Mouse (Mus musculus): ENCODE data around the gene Pramel6. TPM values are rescaled to one million over a fixed set of nuclear protein-coding genes. Genes with fewer than 3 reads are reported as not detected.

Gene Pramel6
- polyA plus RNA-seq (2021; fragmentation: Nextera tagmentation) = not detected in 2 replicates
- long read RNA-seq, experiment 1 = 0 reads
- long read RNA-seq, experiment 2 = 0 reads

GRCm38 (mm10) chr2:87506265-87506664 is at the start of gene Pramel6:
Gene Pramel6, plus strand, starts transcription at chr2:87506565.

GRCm38 (mm10) chr2:87496993-87497392 is 9.4 kb upstream of the Pramel6 start, which contains the start of gene Pramel7:
Gene Pramel7, minus strand, starts transcription at chr2:87497093.

GRCm38 (mm10) chr2:87531496-87531895 is 25.1 kb downstream of the Pramel6 start, which contains the start of gene Olfr153:
Gene Olfr153, plus strand, starts transcription at chr2:87531796.

GRCm38 (mm10) chr2:87545442-87545841 is 39.1 kb downstream of the Pramel6 start, which contains the start of gene Olfr1128:
Gene Olfr1128, minus strand, starts transcription at chr2:87545542.

Other genes starting within 250 kb of the Pramel6 start
- not detected in 2 replicates for gene Olfr1116, start 239.0 kb upstream of the Pramel6 start, polyA plus RNA-seq (2021; fragmentation: Nextera tagmentation)
- gene Olfr1118, start 199.0 kb upstream of the Pramel6 start, polyA plus RNA-seq (2021; fragmentation: Nextera tagmentation) = not detected in 2 replicates
- gene Olfr1120, start 151.8 kb upstream of the Pramel6 start, polyA plus RNA-seq (2021; fragmentation: Nextera tagmentation) = not detected in 2 replicates
- gene Olfr1121, start 136.7 kb upstream of the Pramel6 start, polyA plus RNA-seq (2021; fragmentation: Nextera tagmentation) = not detected in 2 replicates
- gene Olfr1122, start 120.7 kb upstream of the Pramel6 start, polyA plus RNA-seq (2021; fragmentation: Nextera tagmentation) = not detected in 2 replicates
- gene Olfr1123, start 89.9 kb upstream of the Pramel6 start, polyA plus RNA-seq (2021; fragmentation: Nextera tagmentation) = not detected in 2 replicates
- 0.11 TPM in 2 replicates for gene Olfr1124, start 76.3 kb upstream of the Pramel6 start, polyA plus RNA-seq (2021; fragmentation: Nextera tagmentation)
- not detected in 2 replicates for gene Olfr1126, start 52.6 kb upstream of the Pramel6 start, polyA plus RNA-seq (2021; fragmentation: Nextera tagmentation)
- not detected in 2 replicates for gene Pramel7, start 9.5 kb upstream of the Pramel6 start, polyA plus RNA-seq (2021; fragmentation: Nextera tagmentation)
- gene Olfr153, start 25.2 kb downstream of the Pramel6 start, polyA plus RNA-seq (2021; fragmentation: Nextera tagmentation) = not detected in 2 replicates
- gene Olfr1128, start 39.0 kb downstream of the Pramel6 start, polyA plus RNA-seq (2021; fragmentation: Nextera tagmentation) = not detected in 2 replicates
- gene Olfr1129, start 67.3 kb downstream of the Pramel6 start, polyA plus RNA-seq (2021; fragmentation: Nextera tagmentation) = not detected in 2 replicates
- gene Olfr1130, start 99.6 kb downstream of the Pramel6 start, polyA plus RNA-seq (2021; fragmentation: Nextera tagmentation) = not detected in 2 replicates
- gene Olfr1131, start 120.5 kb downstream of the Pramel6 start, polyA plus RNA-seq (2021; fragmentation: Nextera tagmentation) = not detected in 2 replicates
- gene Olfr1132, start 131.0 kb downstream of the Pramel6 start, polyA plus RNA-seq (2021; fragmentation: Nextera tagmentation) = not detected in 2 replicates
- not detected in 2 replicates for gene Olfr1133, start 140.8 kb downstream of the Pramel6 start, polyA plus RNA-seq (2021; fragmentation: Nextera tagmentation)
- gene Olfr1134, start 151.9 kb downstream of the Pramel6 start, polyA plus RNA-seq (2021; fragmentation: Nextera tagmentation) = not detected in 2 replicates
- gene Olfr1135, start 167.1 kb downstream of the Pramel6 start, polyA plus RNA-seq (2021; fragmentation: Nextera tagmentation) = not detected in 2 replicates
- gene Olfr1136, start 187.4 kb downstream of the Pramel6 start, polyA plus RNA-seq (2021; fragmentation: Nextera tagmentation) = not detected in 2 replicates
- gene Olfr1137, start 206.6 kb downstream of the Pramel6 start, polyA plus RNA-seq (2021; fragmentation: Nextera tagmentation) = not detected in 2 replicates
- not detected in 2 replicates for gene Olfr1138, start 233.4 kb downstream of the Pramel6 start, polyA plus RNA-seq (2021; fragmentation: Nextera tagmentation)
- gene Olfr1140, start 237.2 kb downstream of the Pramel6 start, polyA plus RNA-seq (2021; fragmentation: Nextera tagmentation) = not detected in 2 replicates
- gene Olfr1141, start 247.4 kb downstream of the Pramel6 start, polyA plus RNA-seq (2021; fragmentation: Nextera tagmentation) = not detected in 2 replicates

All from left cerebral cortex, adult 6 months (tissue).